Mouse (Mus musculus): ENCODE measurements around the gene Snx12.
A peak's percentile ranks its signal among the peaks of the same experiment; 100 is the strongest.

Snx12 gene

GRCm38 (mm10) chrX:101221834-101222795 lies at the start of gene Snx12:
Gene Snx12, minus strand, starts transcription at chrX:101222563.
- peak; percentile 86 to 88 for DNase-seq

GRCm38 (mm10) chrX:101268755-101269124 lies 46.4 kb upstream of the Snx12 start, which contains the start of gene Gm20489:
Gene Gm20489, minus strand, starts transcription at chrX:101269023.
- DNase-seq: no peak

DNA sequence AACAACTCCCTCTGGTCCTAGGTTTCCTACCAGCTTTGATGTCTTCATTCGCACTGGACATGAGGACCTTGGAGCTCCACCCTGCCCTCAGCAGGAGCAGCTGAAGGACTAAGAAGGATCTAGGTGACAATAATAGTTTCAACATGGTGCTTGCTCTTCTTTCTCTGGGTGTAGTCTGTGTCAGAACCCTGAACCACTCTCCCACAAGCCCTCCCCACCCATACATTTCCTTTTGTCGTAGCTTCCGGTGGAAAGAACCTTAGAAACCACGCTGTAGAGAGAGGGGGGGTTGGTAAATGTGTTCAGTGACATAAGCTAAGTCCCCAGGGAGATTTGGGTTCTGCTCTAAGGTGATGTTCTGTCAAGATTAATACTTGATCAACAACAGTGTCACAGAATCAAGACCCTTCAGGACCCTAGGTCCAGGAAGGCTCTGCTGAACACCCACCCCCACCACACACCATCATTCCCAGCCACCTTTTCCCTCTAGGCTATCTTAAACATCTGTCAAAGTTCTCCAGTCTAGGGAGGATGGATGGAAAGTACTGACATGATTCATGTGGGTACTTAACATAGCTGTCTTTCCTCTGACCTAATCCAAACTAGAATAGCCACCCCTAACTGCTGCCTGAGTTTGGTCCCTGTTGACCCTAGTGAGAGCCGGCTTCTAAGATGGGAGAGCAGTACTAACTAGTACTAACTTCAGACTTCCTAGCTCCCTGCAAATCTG lies 45.8 kb upstream of the Snx12 start, which contains the start of gene Il2rg:
Gene Il2rg (minus strand): TSS at position 231 of the 730 bp plus-strand sequence.
- DNase-seq: peak; percentile 66 to 76

DNA sequence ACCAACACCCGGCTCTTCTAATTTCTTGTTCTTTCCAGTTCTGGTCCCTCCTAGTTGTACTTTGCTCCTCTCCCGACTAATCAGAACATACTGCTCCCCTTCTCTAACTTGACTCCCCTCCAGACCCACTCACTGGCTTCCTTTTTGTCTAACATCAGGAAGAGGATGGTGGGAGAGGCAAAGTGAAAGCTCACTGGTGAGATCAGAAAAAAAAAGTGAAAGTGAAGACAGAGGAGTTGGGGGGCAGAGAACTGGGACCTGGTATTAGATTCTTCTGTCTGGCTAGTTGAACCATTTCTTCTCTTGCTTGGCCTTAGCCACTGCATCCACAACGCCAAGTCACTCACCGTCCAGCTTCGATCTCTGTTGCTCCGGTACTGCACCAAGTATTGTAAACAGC lies 44.3 kb upstream of the Snx12 start:
- no peak for DNase-seq

DNA sequence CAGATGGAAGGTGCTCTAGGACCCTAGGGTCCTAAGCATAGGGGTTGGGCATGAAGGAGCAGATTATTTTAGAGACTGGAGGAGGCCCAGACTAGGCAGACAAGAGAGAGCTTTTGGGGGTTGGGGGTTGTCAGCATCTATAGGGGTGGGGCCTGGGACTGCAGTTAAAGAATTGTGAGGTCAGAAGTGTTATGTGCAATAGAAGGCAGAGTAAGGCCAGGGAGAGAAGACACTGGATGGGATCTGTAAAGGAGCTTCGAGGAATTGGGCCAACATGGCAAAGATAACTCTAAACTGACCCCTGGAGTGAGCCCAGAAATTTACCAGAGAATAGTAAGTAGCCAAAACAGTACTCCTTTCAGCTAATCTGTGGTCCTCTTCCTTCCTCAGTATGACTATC lies 41.5 kb upstream of the Snx12 start, which contains the start of gene Gm614:
Gene Gm614 (minus strand): TSS at position 101 of the 400 bp plus-strand sequence.
- no peak for DNase-seq

GRCm38 (mm10) chrX:101260441-101261325 lies 38.3 kb upstream of the Snx12 start:
- DNase-seq: no peak

GRCm38 (mm10) chrX:101256603-101257002 lies 34.2 kb upstream of the Snx12 start:
- DNase-seq: peak; percentile 68 to 75

DNA sequence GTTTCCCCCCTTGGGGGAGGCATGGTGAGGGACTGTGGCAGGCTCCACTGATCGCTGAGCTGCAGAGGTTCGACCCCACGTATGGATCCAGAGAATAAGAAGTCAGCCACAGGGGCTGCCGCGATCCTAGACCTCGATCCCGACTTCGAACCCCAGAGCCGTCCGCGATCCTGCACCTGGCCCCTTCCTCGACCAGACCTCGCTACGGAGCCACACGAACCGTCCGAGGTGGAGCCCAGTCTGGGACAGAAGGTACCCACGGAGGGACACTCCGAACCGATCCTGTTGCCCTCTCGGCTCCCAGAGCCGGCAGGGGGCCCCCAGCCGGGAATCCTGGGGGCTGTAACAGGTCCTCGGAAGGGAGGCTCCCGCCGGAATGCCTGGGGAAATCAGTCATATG lies 32.4 kb upstream of the Snx12 start:
- peak in 1 of 2 experiments; percentile 23 for DNase-seq

DNA sequence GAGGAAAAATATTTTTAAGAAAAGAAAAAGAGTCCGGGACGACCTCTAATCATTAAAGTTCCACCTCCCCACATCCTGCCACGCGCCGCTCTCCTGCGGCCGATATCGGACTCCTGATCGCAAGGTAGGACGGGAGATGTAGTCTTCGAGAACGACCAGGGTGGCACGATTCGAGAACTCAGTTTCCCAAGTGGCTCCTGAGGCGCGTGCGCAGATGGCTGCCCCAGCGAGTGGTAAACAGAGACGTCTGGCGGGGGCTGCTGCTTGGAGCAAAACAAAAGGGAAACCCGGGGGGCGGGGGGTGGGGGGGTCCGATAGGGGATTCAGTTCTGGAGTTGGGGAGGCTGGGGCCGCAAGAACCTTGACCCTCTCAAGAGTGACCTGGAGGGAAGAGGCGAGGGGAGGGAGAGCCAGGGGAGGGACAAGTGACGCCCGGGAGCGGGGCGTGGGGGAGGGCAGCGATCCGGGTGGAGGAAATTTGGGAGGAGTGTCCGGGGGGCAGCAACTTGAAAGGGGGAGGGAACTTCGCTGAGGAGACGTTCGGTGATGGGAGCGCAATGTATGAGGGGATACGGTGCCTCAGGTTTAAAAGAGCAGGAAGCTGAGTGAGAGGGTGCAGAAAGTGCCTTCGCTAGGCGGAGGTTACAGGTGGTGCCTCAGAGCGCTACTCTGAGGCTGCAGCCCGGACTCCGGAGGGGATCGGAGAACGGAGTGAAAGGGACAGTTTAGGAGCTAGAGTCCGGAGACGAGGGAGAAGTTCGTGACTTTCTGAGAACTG lies 31.8 kb upstream of the Snx12 start, which contains the start of gene Foxo4:
Gene Foxo4 (plus strand): TSS at position 577 of the 778 bp plus-strand sequence.
- DNase-seq: peak; percentile 82

DNA sequence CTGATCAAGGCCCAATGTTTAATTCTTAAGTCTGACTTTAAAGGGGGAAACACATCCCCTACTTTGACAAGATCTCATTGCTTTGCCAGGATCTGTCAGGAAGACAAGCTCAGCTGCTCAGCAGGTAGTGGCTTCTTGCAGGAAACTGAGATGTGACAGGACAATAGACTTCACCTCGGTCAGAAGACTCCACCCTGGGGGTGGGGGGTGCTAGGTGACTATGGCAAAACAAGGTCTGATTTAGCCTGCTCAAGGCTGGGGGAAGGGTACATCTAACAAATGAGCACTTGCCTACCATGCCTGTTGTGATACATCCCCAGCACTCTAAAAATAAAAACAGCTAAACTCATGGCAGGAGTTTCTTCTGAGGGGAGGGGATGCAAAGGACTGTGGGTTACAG lies 22.6 kb upstream of the Snx12 start:
- no peak for DNase-seq

GRCm38 (mm10) chrX:101222796-101223162 lies 416 bp upstream of the Snx12 start:
- no peak for DNase-seq

- DNase-seq: no peak
Measured at GRCm38 (mm10) chrX:101189285-101189684, 33.1 kb downstream of the Snx12 start.

- DNase-seq: no peak
Measured at GRCm38 (mm10) chrX:101187647-101188046, 34.7 kb downstream of the Snx12 start.

DNA sequence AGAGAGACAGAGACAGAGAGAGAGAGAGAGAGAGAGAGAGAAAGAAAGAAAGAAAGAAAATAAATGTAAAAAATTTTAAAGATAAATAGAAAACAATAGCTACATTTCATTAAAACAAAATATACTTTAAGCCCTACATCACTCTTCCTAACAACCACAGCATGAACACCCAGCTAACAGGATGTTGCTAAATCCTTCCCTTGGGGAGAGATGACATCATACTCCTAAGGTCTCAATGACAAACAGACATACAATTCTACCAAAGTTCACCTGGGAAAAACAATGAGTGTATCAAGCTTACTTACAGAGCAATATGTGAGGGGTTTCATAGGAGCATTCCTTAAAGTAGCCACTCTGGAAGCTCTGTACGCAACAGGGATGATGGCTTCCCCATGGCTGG lies 49.0 kb downstream of the Snx12 start:
- DNase-seq: no peak

DNA sequence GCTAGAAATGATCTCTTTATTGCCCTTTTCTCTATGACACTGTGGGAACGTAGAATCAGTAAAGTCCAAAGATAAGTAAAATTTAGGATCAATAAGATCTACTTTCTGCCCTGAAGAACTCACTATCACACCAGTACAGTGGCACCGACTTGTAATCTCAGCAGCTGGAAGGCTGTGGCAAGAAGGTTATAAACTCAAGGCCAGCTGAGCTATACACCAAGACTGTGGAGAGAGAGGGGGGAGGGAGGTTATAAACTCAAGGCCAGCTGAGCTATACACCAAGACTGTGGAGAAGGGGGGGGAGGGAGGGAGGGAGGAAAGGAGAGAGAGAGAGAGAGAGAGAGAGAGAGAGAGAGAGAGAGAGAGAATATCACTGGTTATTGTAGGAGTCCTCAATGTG lies 53.9 kb downstream of the Snx12 start:
- no peak for DNase-seq

DNA sequence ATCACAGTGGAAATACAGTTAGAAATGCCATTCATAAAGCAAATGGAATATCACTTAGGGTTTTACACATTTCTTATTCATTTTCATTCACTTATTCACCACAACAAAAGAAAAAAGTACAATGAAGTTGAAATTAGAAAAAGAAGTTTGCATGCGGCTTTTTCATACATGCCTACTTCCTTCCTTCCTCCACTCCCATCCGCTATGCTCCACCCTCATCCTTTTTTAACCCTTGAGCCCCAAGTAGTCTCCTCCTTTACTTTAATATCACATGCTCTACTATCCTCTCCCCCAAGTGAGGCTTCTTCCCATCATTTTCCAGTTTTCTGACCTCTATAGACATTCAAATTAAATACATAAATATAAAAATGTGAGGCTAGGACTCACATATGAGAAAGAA lies 58.6 kb downstream of the Snx12 start:
- DNase-seq: no peak

- DNase-seq: peak; percentile 19 to 48
Measured at GRCm38 (mm10) chrX:101163278-101163677, 59.1 kb downstream of the Snx12 start.

GRCm38 (mm10) chrX:101162532-101162931 lies 59.8 kb downstream of the Snx12 start:
- no peak for DNase-seq

DNA sequence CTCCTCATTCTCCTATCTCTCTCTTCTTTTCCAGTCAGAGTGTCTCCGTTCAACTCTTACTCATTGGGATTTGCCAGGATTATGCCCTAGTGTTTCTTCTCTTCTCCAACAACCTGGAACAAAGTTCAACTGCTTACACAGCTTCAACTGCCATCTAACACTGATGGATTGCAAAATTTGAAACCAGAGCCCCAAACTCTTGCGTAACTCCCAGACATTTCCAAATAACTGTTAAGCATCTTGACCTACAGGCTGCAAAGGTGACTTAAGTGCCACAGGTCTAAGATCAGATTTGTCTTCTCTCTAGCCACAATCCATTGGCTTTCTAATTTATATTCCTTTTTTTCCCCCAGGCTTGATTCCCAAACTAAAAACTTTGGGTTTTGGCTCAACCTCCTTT lies 64.9 kb downstream of the Snx12 start:
- DNase-seq: no peak

- no peak for DNase-seq
Measured at GRCm38 (mm10) chrX:101156369-101156768, 66.0 kb downstream of the Snx12 start.

DNA sequence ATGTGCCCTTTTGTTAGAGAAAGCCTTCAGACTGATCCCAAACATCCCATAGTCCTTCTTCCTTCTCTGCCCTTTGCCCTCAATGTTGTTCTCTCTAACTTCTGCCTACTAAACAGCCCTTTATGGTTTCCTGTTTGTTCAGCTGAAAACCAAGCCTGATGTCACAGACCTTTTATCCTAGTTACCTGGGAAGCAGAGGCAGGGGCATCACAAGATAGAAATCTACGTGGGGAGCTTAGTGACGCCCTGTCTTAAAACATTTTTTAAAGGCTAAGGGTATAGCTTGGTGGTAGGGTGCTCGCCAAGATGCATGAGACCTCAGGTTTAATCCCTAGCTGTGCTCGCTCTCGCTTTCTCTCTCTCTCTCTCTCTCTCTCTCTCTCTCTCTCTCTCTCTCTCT lies 74.9 kb downstream of the Snx12 start:
- DNase-seq: no peak
